Mouse (Mus musculus): ENCODE results near the gene Tfap2e.

GRCm38 (mm10) chr4:126745506-126746193 is 9.6 kb upstream of the Tfap2e start:
- TF ChIP-seq POLR2A (IDR thresholded peaks at IDR 0.05; ENCODE audit: insufficient read depth, low read depth, low read length) = no peak
- peak; percentile 80 for TF ChIP-seq CTCF (IDR thresholded peaks at IDR 0.05)
